Mouse (Mus musculus): ENCODE measurements around the gene Gm6370. TPM values are rescaled to one million over a fixed set of nuclear protein-coding genes. Genes with fewer than 3 reads are reported as not detected.
A peak's percentile ranks its signal among the peaks of the same experiment; 100 is the strongest.
"Not testable (repeated sequence)": the region's sequence is repeated elsewhere in the genome, so short reads cannot be mapped to it uniquely, and the experiment has no call there.

The Gm6370 gene
- not detected in 2 replicates for polyA plus RNA-seq (2014; fragmentation: Nextera tagmentation; extraction: Ambion mirVana)

- H3K27ac ChIP-seq (replicated peaks; ENCODE audit: low read depth, low read length); H3K27me3 ChIP-seq (replicated peaks; ENCODE audit: control insufficient read depth, insufficient read depth, low read length); H3K9me3 ChIP-seq (ENCODE audit: control insufficient read depth, low read length); ATAC-seq (ENCODE audit: low read depth); H3K36me3 ChIP-seq (ENCODE audit: control insufficient read depth, insufficient read depth, low read length); DNase-seq (ENCODE audit: low spot score); H3K4me1 ChIP-seq (ENCODE audit: control insufficient read depth, insufficient read depth, low read length); H3K9ac ChIP-seq (ENCODE audit: low read depth, low read length); H3K4me3 ChIP-seq (ENCODE audit: low read depth, low read length); H3K4me2 ChIP-seq (ENCODE audit: low read depth, low read length): not testable (repeated sequence)
- WGBS = no CpG with 5 or more reads among the region's 5 CpGs
Observed at GRCm38 (mm10) chr5:146491063-146491462, at the start of gene Gm6370. Gene Gm6370 (plus strand): TSS chr5:146491363.

- 85% methylated on average over 2 of the region's 2 CpGs for WGBS
- no peaks in the 10 kb centered on the region for H3K4me1 ChIP-seq (ENCODE audit: control insufficient read depth, insufficient read depth, low read length)
- no peak for ATAC-seq (ENCODE audit: low read depth)
- no peaks in the 10 kb centered on the region for H3K27me3 ChIP-seq (replicated peaks; ENCODE audit: control insufficient read depth, insufficient read depth, low read length)
- H3K9me3 ChIP-seq (ENCODE audit: control insufficient read depth, low read length) = no peaks in the 10 kb centered on the region
- H3K4me3 ChIP-seq (ENCODE audit: low read depth, low read length) = no peak overlapping the region
- no peak overlapping the region for H3K27ac ChIP-seq (replicated peaks; ENCODE audit: low read depth, low read length)
- no peak for DNase-seq (ENCODE audit: low spot score)
- H3K4me2 ChIP-seq (ENCODE audit: low read depth, low read length) = no peak overlapping the region
- no peak overlapping the region for H3K9ac ChIP-seq (ENCODE audit: low read depth, low read length)
- H3K36me3 ChIP-seq (ENCODE audit: control insufficient read depth, insufficient read depth, low read length) = peaks cover 6% of the 10 kb centered on the region; the same call in 1 of the 2 replicates
Observed at GRCm38 (mm10) chr5:146442767-146443166, 48.4 kb upstream of the Gm6370 start.

DNA sequence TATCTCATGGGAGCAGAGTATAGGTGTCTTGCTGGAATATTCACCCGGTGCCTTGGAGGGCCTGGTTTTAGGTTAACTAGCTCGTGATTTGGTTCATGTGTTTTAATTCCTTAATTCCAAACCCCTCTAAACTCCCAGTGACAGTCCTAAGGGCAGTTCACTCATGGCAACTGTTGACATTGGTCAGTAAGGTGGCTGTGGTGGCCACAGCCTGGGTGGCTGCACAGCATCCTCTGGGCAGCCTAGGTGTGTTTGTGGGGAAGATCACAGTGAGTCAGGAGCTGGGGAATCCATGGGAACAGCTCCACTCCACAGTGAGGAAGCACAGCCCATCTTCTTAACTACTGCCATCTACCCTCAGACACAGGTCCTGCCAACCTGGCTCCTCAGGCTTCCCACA lies 44.5 kb upstream of the Gm6370 start:
- DNase-seq (ENCODE audit: low spot score) = no peak

GRCm38 (mm10) chr5:146451592-146452254 lies 39.4 kb upstream of the Gm6370 start:
- ATAC-seq (ENCODE audit: low read depth) (no peak), DNase-seq (ENCODE audit: low spot score) (peak; percentile 8)
- WGBS = 65% methylated on average over 11 of the region's 11 CpGs
- Histone ChIP-seq H3K27ac (replicated peaks; ENCODE audit: low read depth, low read length) (no peak overlapping the region), H3K27me3 (replicated peaks; ENCODE audit: control insufficient read depth, insufficient read depth, low read length) (no peaks in the 10 kb centered on the region), H3K9me3 (ENCODE audit: control insufficient read depth, low read length) (no peaks in the 10 kb centered on the region), H3K4me3 (ENCODE audit: low read depth, low read length) (no peak overlapping the region), H3K9ac (ENCODE audit: low read depth, low read length) (no peak overlapping the region), H3K36me3 (ENCODE audit: control insufficient read depth, insufficient read depth, low read length) (0 out of 2 replicates have a peak, but pooled peaks cover 13% of the 10 kb centered on the region), H3K4me1 (ENCODE audit: control insufficient read depth, insufficient read depth, low read length) (no peaks in the 10 kb centered on the region), H3K4me2 (ENCODE audit: low read depth, low read length) (no peak overlapping the region)

More for the DNA sequence above, 44.5 kb upstream of the Gm6370 start:
- Histone ChIP-seq H3K9me3 (ENCODE audit: control insufficient read depth, low read length) (no peaks in the 10 kb centered on the region), H3K4me2 (ENCODE audit: low read depth, low read length) (no peak overlapping the region), H3K9ac (ENCODE audit: low read depth, low read length) (no peak overlapping the region), H3K36me3 (ENCODE audit: control insufficient read depth, insufficient read depth, low read length) (no peaks in the 10 kb centered on the region), H3K4me1 (ENCODE audit: control insufficient read depth, insufficient read depth, low read length) (no peaks in the 10 kb centered on the region), H3K4me3 (ENCODE audit: low read depth, low read length) (no peak overlapping the region), H3K27me3 (replicated peaks; ENCODE audit: control insufficient read depth, insufficient read depth, low read length) (no peaks in the 10 kb centered on the region), H3K27ac (replicated peaks; ENCODE audit: low read depth, low read length) (no peak overlapping the region)
- WGBS = 75% methylated on average over 2 of the region's 2 CpGs
- ATAC-seq (ENCODE audit: low read depth) = no peak

GRCm38 (mm10) chr5:146453556-146453955 lies 37.6 kb upstream of the Gm6370 start:
- 87% methylated on average over 6 of the region's 6 CpGs for WGBS
- no peak for DNase-seq (ENCODE audit: low spot score)
- no peaks in the 10 kb centered on the region for H3K4me1 ChIP-seq (ENCODE audit: control insufficient read depth, insufficient read depth, low read length)
- H3K4me2 ChIP-seq (ENCODE audit: low read depth, low read length) = no peak overlapping the region
- ATAC-seq (ENCODE audit: low read depth) = no peak
- H3K27ac ChIP-seq (replicated peaks; ENCODE audit: low read depth, low read length) = no peak overlapping the region
- H3K9me3 ChIP-seq (ENCODE audit: control insufficient read depth, low read length) = no peaks in the 10 kb centered on the region
- H3K36me3 ChIP-seq (ENCODE audit: control insufficient read depth, insufficient read depth, low read length) = 0 out of 2 replicates have a peak, but pooled peaks cover 13% of the 10 kb centered on the region
- H3K4me3 ChIP-seq (ENCODE audit: low read depth, low read length) = no peak overlapping the region
- no peaks in the 10 kb centered on the region for H3K27me3 ChIP-seq (replicated peaks; ENCODE audit: control insufficient read depth, insufficient read depth, low read length)
- no peak overlapping the region for H3K9ac ChIP-seq (ENCODE audit: low read depth, low read length)

DNA sequence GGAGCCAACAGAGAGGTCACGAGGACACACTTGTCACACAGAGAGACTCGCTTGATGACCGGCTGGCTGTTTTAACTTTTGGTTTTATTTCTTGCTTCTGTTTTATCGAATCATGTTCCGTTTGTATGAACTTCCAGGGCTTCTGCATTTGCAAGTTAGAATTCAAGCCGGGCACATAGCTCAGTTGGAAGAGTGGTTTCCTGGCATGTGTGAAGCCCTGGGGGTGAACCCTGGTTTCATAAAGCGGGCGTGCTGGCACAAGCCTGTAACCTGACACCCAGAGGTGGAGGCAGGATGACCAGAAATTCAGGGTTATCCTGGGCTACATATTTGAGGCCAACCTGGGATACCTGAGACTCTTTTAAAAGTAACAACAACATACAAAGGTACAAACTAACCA lies 29.6 kb upstream of the Gm6370 start:
- Histone ChIP-seq H3K4me1 (ENCODE audit: control insufficient read depth, insufficient read depth, low read length) (no peaks in the 10 kb centered on the region), H3K9ac (ENCODE audit: low read depth, low read length) (no peak overlapping the region), H3K4me2 (ENCODE audit: low read depth, low read length) (no peak overlapping the region), H3K9me3 (ENCODE audit: control insufficient read depth, low read length) (no peaks in the 10 kb centered on the region), H3K27ac (replicated peaks; ENCODE audit: low read depth, low read length) (no peak overlapping the region), H3K27me3 (replicated peaks; ENCODE audit: control insufficient read depth, insufficient read depth, low read length) (no peaks in the 10 kb centered on the region), H3K36me3 (ENCODE audit: control insufficient read depth, insufficient read depth, low read length) (0 out of 2 replicates have a peak, but pooled peaks cover 1% of the 10 kb centered on the region), H3K4me3 (ENCODE audit: low read depth, low read length) (no peak overlapping the region)
- ATAC-seq (ENCODE audit: low read depth) = no peak
- WGBS = 76% methylated on average over 8 of the region's 8 CpGs
- DNase-seq (ENCODE audit: low spot score) = peak; percentile 4

DNA sequence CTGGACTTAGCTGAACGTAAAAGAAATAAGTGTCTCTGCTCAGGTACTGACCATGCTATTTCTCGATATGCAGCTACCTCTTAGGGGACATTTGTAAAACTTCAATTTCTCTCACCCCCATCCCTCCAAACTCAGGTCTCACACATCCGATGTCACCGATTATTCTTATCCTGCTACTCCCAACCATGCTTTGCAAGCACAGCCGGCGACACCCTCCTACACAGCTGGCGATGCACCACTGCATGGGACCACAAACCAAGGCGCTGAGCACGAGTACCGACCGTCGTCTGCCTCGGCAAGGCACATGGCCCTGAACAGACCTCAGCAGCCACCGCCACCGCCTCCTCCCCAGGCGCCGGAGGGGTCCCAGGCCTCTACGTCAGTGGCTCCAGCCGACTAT lies 24.5 kb upstream of the Gm6370 start:
- Histone ChIP-seq H3K9ac (ENCODE audit: low read depth, low read length) (no peak overlapping the region), H3K4me3 (ENCODE audit: low read depth, low read length) (no peak overlapping the region), H3K9me3 (ENCODE audit: control insufficient read depth, low read length) (no peaks in the 10 kb centered on the region), H3K27ac (replicated peaks; ENCODE audit: low read depth, low read length) (no peak overlapping the region), H3K27me3 (replicated peaks; ENCODE audit: control insufficient read depth, insufficient read depth, low read length) (no peaks in the 10 kb centered on the region), H3K36me3 (ENCODE audit: control insufficient read depth, insufficient read depth, low read length) (no peaks in the 10 kb centered on the region), H3K4me1 (ENCODE audit: control insufficient read depth, insufficient read depth, low read length) (no peaks in the 10 kb centered on the region), H3K4me2 (ENCODE audit: low read depth, low read length) (no peak overlapping the region)
- WGBS = 92% methylated on average over 19 of the region's 19 CpGs
- DNase-seq (ENCODE audit: low spot score) (no peak), ATAC-seq (ENCODE audit: low read depth) (no peak)

- no peak for ATAC-seq (ENCODE audit: low read depth)
- 91% methylated on average over 9 of the region's 9 CpGs for WGBS
- no peaks in the 10 kb centered on the region for H3K27me3 ChIP-seq (replicated peaks; ENCODE audit: control insufficient read depth, insufficient read depth, low read length)
Observed at GRCm38 (mm10) chr5:146468311-146468710, 22.9 kb upstream of the Gm6370 start.

GRCm38 (mm10) chr5:146470821-146471220 lies 20.3 kb upstream of the Gm6370 start:
- Histone ChIP-seq H3K36me3 (ENCODE audit: control insufficient read depth, insufficient read depth, low read length) (no peaks in the 10 kb centered on the region), H3K4me1 (ENCODE audit: control insufficient read depth, insufficient read depth, low read length) (no peaks in the 10 kb centered on the region), H3K27ac (replicated peaks; ENCODE audit: low read depth, low read length) (no peak overlapping the region), H3K4me2 (ENCODE audit: low read depth, low read length) (no peak overlapping the region), H3K4me3 (ENCODE audit: low read depth, low read length) (no peak overlapping the region), H3K9me3 (ENCODE audit: control insufficient read depth, low read length) (no peaks in the 10 kb centered on the region), H3K9ac (ENCODE audit: low read depth, low read length) (no peak overlapping the region), H3K27me3 (replicated peaks; ENCODE audit: control insufficient read depth, insufficient read depth, low read length) (no peaks in the 10 kb centered on the region)
- no peak for DNase-seq (ENCODE audit: low spot score)
- 90% methylated on average over 9 of the region's 9 CpGs for WGBS
- no peak for ATAC-seq (ENCODE audit: low read depth)

More at GRCm38 (mm10) chr5:146468311-146468710, 22.9 kb upstream of the Gm6370 start:
- Histone ChIP-seq H3K36me3 (ENCODE audit: control insufficient read depth, insufficient read depth, low read length) (no peaks in the 10 kb centered on the region), H3K4me3 (ENCODE audit: low read depth, low read length) (no peak overlapping the region), H3K9ac (ENCODE audit: low read depth, low read length) (no peak overlapping the region), H3K9me3 (ENCODE audit: control insufficient read depth, low read length) (no peaks in the 10 kb centered on the region), H3K27ac (replicated peaks; ENCODE audit: low read depth, low read length) (no peak overlapping the region), H3K4me1 (ENCODE audit: control insufficient read depth, insufficient read depth, low read length) (no peaks in the 10 kb centered on the region), H3K4me2 (ENCODE audit: low read depth, low read length) (no peak overlapping the region)
- no peak for DNase-seq (ENCODE audit: low spot score)

Data from embryonic facial prominence, embryonic 14.5 days (tissue).